Mouse (Mus musculus) bone marrow, adult 2 months (tissue): ENCODE data around the gene Tmem212.

ENCODE experiments used
- CTCF ChIP-seq: fragments of 200-500 bp; IDR thresholded peaks from 2 replicates; pipeline ENCODE4 v1.5.1; 2011; ENCODE audit warnings: low read length, control low read depth; ENCODE audit not compliant: control insufficient read depth, insufficient read depth
- POLR2A ChIP-seq: fragments of 200-500 bp; IDR thresholded peaks from 2 replicates; pipeline ENCODE4 v1.6.1; 2011; ENCODE audit warnings: low read depth, mild to moderate bottlenecking, control low read depth, low read length, borderline replicate concordance; ENCODE audit not compliant: control insufficient read depth

DNA sequence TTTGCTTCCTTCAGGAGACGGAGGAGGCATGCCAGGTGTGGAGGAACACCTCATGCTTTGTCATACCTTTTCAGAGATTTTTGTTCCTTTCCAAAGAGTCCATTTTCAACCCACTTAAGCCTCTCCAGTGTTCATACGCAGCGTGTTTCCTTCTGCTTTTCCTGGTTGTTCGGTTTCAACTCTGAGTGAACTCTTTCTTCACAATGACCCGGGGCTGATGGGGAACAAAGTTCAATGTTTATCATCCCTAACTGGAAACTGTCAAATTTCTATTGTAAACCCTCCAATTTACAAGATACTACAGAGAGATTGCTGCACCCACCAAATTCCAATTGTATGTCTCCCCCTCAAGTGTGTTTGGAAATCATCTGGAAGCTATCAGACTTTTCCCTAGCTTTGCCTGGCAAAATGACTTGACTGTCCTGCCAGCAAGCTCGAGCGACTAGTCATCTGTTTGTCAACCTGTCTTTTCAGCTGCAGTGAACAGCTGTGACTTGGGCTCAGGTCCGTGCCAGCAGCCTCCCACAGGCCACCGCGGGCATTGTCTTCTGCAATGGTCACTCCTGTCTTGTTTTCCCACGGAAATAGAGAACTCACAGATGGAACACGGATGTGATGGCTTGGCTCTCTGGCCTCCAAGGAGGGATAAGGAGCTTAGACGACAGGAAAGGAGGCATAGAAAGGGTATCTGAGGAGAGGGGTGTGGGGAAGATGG lies 3.0 kb upstream of the Tmem212 start:
- no peak for TF ChIP-seq CTCF
- TF ChIP-seq POLR2A: no peak
